In genomic region chr13:37477749-37478548, GRCm38 (mm10) we compare ENCODE assay signal across 8 mouse cellular contexts.
DNase-seq lines count a peak whose midpoint lies in the region; ATAC-seq lines count a peak whose summit lies in the region.

No protein-coding gene starts in this region.

- no peaks in the 10 kb centered on the region for H3K36me3 ChIP-seq in hindbrain, embryonic 11.5 days (ENCODE audit: control insufficient read depth, insufficient read depth, low read length)
- H3K36me3 ChIP-seq in limb, embryonic 13.5 days, result no peaks in the 10 kb centered on the region
- no peaks in the 10 kb centered on the region for H3K36me3 ChIP-seq in midbrain, embryonic 12.5 days

- peak; percentile 65; the same call in 1 of the 2 replicates for ATAC-seq in hindbrain, embryonic 11.5 days (ENCODE audit: low FRiP score)
- ATAC-seq in limb, embryonic 13.5 days (ENCODE audit: low FRiP score, low read depth), result peak; percentile 87
- ATAC-seq in midbrain, embryonic 12.5 days (ENCODE audit: low FRiP score, low read depth), result peak; percentile 65

- H3K4me3 ChIP-seq in hindbrain, embryonic 11.5 days (ENCODE audit: low read depth, low read length), result 0 out of 2 replicates have a peak overlapping the region, but pooled peaks have one; percentile 2
- peak overlapping the region; percentile 34 for H3K4me3 ChIP-seq in limb, embryonic 13.5 days
- H3K4me3 ChIP-seq in midbrain, embryonic 12.5 days, result peak overlapping the region; percentile 14; the same call in 1 of the 2 replicates

- no peak overlapping the region for H3K27ac ChIP-seq in hindbrain, embryonic 11.5 days (ENCODE audit: low read depth, low read length)
- H3K27ac ChIP-seq in limb, embryonic 13.5 days, result peak overlapping the region; percentile 77
- no peak overlapping the region for H3K27ac ChIP-seq in midbrain, embryonic 12.5 days (replicated peaks)

- DNase-seq in ovary, adult 18-20 months (ENCODE audit: low spot score), result peak; percentile 56
- DNase-seq in ovary, postnatal 10 days (ENCODE audit: low spot score), result no peak
- DNase-seq in embryo, embryonic 11 days, result peak; percentile 82
- DNase-seq in hindbrain, embryonic 11.5 days (ENCODE audit: low spot score), result peak; percentile 66
- peak; percentile 34 for DNase-seq in thymus, postnatal 25 days
- DNase-seq in T-cell, adult 2 months (ENCODE audit: low spot score), result no peak

- no peaks in the 10 kb centered on the region for H3K9me3 ChIP-seq in hindbrain, embryonic 11.5 days (ENCODE audit: control insufficient read depth, low read length)
- H3K9me3 ChIP-seq in limb, embryonic 13.5 days, result no peaks in the 10 kb centered on the region
- H3K9me3 ChIP-seq in midbrain, embryonic 12.5 days, result no peaks in the 10 kb centered on the region

- peaks cover under 1% of the 10 kb centered on the region; the same call in 1 of the 2 replicates for H3K4me1 ChIP-seq in hindbrain, embryonic 11.5 days (replicated peaks; ENCODE audit: control insufficient read depth, insufficient read depth, low read length)
- peaks cover 35% of the 10 kb centered on the region for H3K4me1 ChIP-seq in limb, embryonic 13.5 days
- peaks cover 20% of the 10 kb centered on the region for H3K4me1 ChIP-seq in midbrain, embryonic 12.5 days

- WGBS in hindbrain, embryonic 11.5 days, result 3% methylated on average over 12 of the region's 15 CpGs
- WGBS in limb, embryonic 13.5 days, result 2% methylated on average over 15 of the region's 15 CpGs
- 3% methylated on average over 15 of the region's 15 CpGs for WGBS in midbrain, embryonic 12.5 days

- H3K9ac ChIP-seq in hindbrain, embryonic 11.5 days (ENCODE audit: low read depth, low read length), result no peak overlapping the region
- H3K9ac ChIP-seq in limb, embryonic 13.5 days, result peak overlapping the region; percentile 53
- no peak overlapping the region for H3K9ac ChIP-seq in midbrain, embryonic 12.5 days (replicated peaks)

- no peaks in the 10 kb centered on the region for H3K27me3 ChIP-seq in hindbrain, embryonic 11.5 days (ENCODE audit: control insufficient read depth, insufficient read depth, low read length)
- no peaks in the 10 kb centered on the region for H3K27me3 ChIP-seq in limb, embryonic 13.5 days
- peaks cover 57% of the 10 kb centered on the region for H3K27me3 ChIP-seq in midbrain, embryonic 12.5 days

- H3K4me2 ChIP-seq in hindbrain, embryonic 11.5 days (replicated peaks; ENCODE audit: low read depth, low read length), result peak overlapping the region; percentile 17; the same call in 1 of the 2 replicates
- H3K4me2 ChIP-seq in limb, embryonic 13.5 days (replicated peaks), result peak overlapping the region; percentile 61
- H3K4me2 ChIP-seq in midbrain, embryonic 12.5 days (replicated peaks), result peak overlapping the region; percentile 46

Comparison
In these comparisons a context has a peak if more than half of its experiments do, and no peak if none do; other contexts are left out.
1. DNase-seq: peak in ovary, adult 18-20 months (single experiment), embryo, embryonic 11 days (single experiment), hindbrain, embryonic 11.5 days (single experiment) and thymus, postnatal 25 days (single experiment); none in ovary, postnatal 10 days (single experiment) and T-cell, adult 2 months (single experiment).
2. Peak in every context shown above with its lines, with median percentiles within 50 percentile points of each other: ATAC-seq, H3K4me2 ChIP-seq and H3K4me3 ChIP-seq.